Mouse (Mus musculus) heart, adult 18-20 months (tissue): Measurements from ENCODE around the gene Btbd1. TPM values are rescaled to one million over a fixed set of nuclear protein-coding genes. Genes with fewer than 3 reads are reported as not detected.

Experiments
- DNase-seq, 2 experiments: peaks; one replicate each; pipeline ENCODE4 v3.0.0; 2021 to 2022; ENCODE audit warnings: mixed read lengths in 1 of 2
- total RNA-seq, 2 experiments: library from RNA; stranded (reverse); gene quantifications; 2 replicates each; pipeline ENCODE4 v1.2.3; 2021

Gene Btbd1
- total RNA-seq, 2 experiments from 2014 or later = 134 to 141 TPM

DNA sequence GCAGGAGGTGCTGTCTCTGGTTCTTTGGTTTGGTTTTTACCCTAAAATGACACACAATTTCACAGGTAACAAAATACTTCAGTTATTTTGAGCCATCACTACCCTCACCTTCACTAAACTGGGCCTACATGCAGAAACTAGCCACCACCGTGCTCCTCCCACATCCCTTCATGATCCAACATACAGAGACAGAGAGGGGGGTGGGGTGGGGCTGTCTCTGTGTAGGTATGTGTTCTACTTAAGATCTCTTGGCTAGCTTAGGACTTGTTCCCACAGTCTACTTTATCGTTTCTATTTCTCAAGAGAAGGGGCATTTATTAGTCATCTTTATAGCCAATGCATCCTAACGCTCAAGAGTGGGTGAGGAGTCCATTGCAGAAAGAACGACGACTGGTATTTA lies 40.7 kb downstream of the Btbd1 start:
- DNase-seq = peak in 1 of 2 experiments; percentile 18

DNA sequence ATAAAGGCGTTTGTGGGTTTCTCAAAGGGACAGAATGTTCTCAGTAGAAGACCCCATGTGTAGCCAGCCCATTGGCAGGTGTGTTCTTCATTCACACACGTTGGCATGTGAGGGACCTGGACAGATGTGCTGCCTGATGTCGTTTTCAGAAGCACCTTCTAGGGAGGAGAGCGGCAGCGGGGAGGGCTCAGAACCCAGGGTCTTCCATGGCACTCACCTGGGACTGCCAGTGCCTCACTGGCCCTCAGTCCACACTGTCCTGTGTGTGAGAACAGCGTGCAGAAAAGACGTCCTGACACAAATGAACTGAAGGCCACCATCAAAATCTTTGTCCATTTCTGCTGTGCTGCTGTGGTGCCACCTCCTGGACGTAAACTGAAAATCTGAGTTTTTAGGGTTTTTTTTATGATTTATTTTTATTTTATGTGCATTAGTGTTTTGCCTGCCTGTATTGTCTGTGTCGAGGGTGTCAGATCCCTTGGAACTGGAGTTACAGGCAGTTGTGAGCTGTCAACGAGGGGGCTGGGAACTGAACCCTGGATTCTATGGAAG lies 51.5 kb downstream of the Btbd1 start:
- no peak for DNase-seq

DNA sequence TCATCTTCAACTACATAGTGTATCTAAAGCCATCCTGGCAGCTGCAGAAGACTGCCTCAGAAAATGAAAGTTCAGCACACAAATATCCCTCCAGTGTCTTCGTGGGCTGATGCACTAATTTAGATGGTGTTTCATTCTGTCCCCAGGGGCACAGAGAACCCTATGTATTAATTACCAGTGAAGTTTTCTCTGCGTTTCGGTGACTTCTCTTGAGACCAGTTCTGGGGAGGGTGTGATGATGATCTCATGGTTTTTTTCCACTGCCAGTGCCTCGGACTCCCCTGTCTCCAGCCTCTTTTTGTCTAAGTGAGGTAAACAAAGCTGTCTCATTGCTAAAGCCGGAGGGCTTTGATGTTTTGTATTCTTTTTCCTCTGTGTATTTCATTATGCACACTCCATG lies 53.9 kb downstream of the Btbd1 start:
- no peak for DNase-seq

DNA sequence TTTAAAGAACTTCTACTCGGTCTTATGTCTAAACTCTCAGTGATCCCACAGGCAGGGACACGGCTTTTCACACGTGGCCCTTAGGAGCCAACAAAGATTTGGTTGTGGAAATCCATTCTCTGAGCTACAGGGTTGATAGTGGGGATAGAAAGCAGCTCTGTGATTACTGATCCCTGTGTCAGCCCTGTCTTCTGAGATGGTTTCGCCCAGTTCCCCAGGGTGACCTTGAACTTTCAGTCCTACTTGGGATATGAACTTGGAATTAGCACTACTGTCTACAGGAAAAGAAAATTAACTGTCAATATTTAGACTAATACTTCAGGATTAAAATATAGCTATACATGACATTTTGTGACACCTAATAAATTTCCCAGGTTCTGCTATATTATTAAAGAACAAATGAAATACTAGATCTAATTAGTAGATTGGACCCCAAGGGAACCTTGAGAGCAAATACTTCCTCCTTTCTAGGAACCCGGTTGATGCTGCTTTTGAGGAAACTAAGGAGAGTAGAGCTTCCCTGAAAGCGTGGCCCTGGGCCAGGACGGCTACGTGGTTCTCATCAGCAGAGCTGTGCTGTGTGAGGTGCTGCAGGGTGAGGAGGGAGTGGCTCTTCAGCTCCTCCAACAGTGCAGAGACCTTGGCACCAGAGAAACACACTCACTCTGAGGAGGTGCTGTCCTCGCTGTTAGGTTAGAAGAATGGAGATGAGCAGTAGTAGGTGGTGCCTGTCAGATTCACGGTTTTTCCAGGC lies 56.3 kb downstream of the Btbd1 start:
- no peak for DNase-seq

DNA sequence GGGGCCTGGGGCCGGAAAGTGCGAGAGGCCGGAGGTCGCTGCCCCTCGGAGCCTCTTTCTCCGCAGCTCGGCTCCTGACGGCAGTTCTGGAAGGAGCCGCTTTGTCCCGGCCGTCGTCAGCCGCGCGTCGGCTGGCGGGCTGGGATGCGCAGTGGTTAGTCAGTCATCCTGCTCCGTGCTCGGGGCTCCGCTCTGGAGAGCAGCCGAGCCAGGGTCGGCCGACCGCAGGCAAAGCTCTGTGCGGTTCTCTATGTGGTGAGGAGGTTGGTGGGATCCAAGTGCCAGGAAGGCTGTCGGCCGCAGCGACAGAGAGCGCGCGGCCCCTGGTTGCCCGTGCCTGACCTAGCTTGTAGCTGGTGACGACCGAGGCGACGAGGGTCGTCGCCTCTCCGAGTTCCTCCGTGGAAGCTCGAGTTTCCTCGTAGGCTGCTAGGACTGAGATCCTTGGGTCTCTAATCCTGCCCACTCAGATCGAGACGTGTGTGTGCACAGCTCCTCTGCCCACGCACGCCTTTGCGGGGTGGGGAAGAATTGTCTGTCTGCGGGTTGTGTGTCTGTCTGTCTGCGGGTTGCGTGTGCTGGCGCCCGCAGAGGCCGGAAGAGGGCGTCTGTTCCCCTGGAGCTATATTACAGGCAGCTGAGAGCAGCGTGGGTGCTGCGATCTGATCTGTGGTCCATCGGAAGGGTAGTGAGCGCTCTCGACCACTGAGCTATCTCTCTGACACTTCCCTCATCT lies 66.0 kb downstream of the Btbd1 start:
- peak in 1 of 2 experiments; percentile 6 for DNase-seq

DNA sequence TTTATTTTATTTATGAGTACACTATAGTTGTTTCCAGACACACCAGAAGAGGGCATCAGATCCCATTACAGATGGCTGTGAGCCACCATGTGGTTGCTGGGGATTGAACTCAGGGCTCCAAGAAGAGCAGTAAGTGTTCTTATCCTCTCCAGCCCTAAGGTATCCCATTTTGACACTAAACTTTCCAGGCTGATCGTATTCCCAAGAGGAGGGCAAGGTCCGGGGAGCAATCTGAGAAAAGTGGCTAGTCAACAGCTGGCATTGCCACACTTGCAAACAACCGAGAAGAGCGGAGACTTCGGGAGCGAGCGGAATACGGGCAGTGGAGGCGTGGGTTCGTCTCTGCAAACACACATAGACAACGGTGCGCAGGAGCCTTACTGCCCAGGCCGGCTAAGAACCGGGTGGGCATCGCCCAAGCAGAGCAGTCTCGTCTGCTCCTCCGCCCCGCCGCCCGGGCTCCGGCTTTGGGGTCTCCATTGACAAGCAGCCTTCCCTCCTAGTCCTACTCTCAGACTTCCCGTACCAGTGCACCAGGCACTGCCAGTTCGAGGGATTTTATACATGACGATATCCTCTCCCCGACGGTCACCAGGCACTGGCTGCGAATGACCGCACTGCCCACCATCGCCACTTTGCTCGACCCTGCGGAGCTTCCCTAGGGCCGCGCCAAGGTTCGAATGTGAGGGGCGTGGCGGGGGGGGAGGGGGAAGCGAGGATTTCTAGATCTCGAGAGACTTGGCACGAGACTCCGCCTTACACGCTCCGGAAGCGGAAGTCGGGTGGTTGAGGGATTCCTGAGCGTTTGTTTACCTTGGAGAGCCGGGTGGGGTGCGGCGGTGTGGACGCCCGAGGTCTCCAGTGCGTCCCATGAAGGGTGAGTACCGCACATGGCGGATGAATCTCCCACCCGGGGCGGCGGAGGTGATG lies 66.8 kb downstream of the Btbd1 start, which contains the start of gene Ramac:
Gene Ramac (plus strand): TSS at position 746 of the 930 bp plus-strand sequence.
- peak; percentile 92 to 94 for DNase-seq

DNA sequence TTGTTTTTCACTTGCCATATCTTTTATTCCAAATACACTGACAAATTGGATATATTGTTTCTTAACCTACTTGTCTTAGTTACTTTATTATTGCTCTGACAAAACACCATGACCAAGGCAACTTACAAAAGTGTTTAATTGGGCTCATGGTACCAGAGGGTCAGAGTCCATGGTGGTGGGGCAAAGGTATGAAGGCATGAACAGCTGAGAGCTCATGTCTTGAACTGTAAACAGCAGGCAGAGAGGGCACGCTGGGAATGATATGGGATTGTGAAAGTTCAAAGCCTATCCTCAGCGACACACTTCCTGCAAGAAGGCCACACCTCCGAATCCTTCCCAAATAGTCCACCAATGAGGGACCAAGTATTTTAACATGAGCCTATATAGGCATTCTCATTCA lies 81.3 kb downstream of the Btbd1 start:
- no peak for DNase-seq

DNA sequence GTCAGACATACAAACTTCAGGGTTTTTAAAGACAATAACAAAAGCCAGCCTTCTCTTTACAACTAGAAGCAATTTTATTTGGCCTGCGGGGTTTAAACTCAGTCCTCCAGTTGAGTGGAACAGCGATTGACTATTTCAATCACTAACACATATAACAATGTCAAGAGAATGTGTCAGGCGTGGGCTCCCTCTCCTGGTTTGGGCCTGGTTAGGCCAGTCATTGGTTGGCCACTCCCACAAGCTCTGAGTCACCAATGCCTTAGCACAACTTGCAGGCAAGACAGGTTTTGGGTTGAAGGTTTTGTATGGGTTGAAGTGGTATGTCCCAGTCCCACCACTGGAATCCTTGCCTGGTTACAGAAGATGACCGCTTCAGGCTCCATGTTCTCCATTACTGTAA lies 85.1 kb downstream of the Btbd1 start:
- DNase-seq = peak; percentile 44 to 49

Other genes with a start within 250 kb of the Btbd1 start
- gene Homer2, start 121.9 kb downstream of the Btbd1 start, total RNA-seq = 10 to 100 TPM; 83.1 to 84.1 TPM
- gene Ramac, start 66.5 kb downstream of the Btbd1 start, total RNA-seq = 10 to 100 TPM; 22.8 to 26.8 TPM
- gene 3110040N11Rik, start 40.0 kb downstream of the Btbd1 start, total RNA-seq = 10 to 100 TPM; 27.6 to 32.3 TPM
- gene Gm10160, start 26.4 kb upstream of the Btbd1 start, total RNA-seq = not detected
- gene Tm6sf1, start 29.6 kb upstream of the Btbd1 start, total RNA-seq = 10 to 100 TPM; 10.7 to 12.3 TPM
- 1 to 10 TPM; 7.2 to 9.2 TPM for gene Hdgfl3, start 105.0 kb upstream of the Btbd1 start, total RNA-seq
- gene Bnc1, start 162.9 kb upstream of the Btbd1 start, total RNA-seq = 1 to 10 TPM; 1.0 to 1.2 TPM